Mouse (Mus musculus) forebrain, embryonic 16.5 days (tissue): ENCODE results near the gene Srrm4. TPM values are rescaled to one million over a fixed set of nuclear protein-coding genes. Genes with fewer than 3 reads are reported as not detected.

Experiments
- ATAC-seq: fragments of 200-750 bp; cut with Nextera tagmentation; 2 replicates; pipeline ENCODE4 v1.8.0; 2017; ENCODE audit warnings: mild to moderate bottlenecking, moderate library complexity
- H3K27ac ChIP-seq: fragments of 300-500 bp; sonication (generic); 2 replicates; pipeline ENCODE4 v1.5.1; 2014; ENCODE audit warnings: low read length, control low read depth
- H3K27me3 ChIP-seq: fragments of 300-500 bp; sonication (generic); replicated peaks from 2 replicates; pipeline ENCODE4 v1.6.1; 2014; ENCODE audit warnings: low read length; ENCODE audit not compliant: control insufficient read depth, insufficient read depth
- H3K36me3 ChIP-seq: fragments of 300-500 bp; sonication (generic); 2 replicates; pipeline ENCODE4 v1.6.1; 2014; ENCODE audit not compliant: control insufficient read depth, insufficient read depth
- H3K4me1 ChIP-seq: fragments of 300-500 bp; sonication (generic); replicated peaks from 2 replicates; pipeline ENCODE4 v1.6.1; 2014; ENCODE audit warnings: low read length; ENCODE audit not compliant: control insufficient read depth, insufficient read depth
- H3K4me2 ChIP-seq: fragments of 300-500 bp; sonication (generic); 2 replicates; pipeline ENCODE4 v1.6.1; 2014; ENCODE audit warnings: mild to moderate bottlenecking, low read length, control low read depth
- H3K4me3 ChIP-seq: fragments of 300-500 bp; sonication (generic); replicated peaks from 2 replicates; pipeline ENCODE4 v1.5.1; 2014; ENCODE audit warnings: mild to moderate bottlenecking, low read length, control low read depth
- H3K9ac ChIP-seq: fragments of 300-500 bp; sonication (generic); replicated peaks from 2 replicates; pipeline ENCODE4 v1.6.1; 2014; ENCODE audit warnings: low read depth, low read length, control low read depth
- H3K9me3 ChIP-seq: fragments of 300-500 bp; sonication (generic); 2 replicates; pipeline ENCODE4 v1.6.1; 2016; ENCODE audit warnings: low read length; ENCODE audit not compliant: control insufficient read depth
- WGBS: fragments of 180-500 bp; shearing (Covaris S2); extraction: QIAGEN DNeasy Blood & Tissue Kit; methylation state at CpG from one replicate; pipeline ENCODE4 v1.1.7; 2014; 5-methylcytosine and 5-hydroxymethylcytosine counted together
- polyA plus RNA-seq: library from polyadenylated mRNA; unstranded; fragments of >200 nt; fragmentation: Nextera tagmentation; extraction: Ambion mirVana; gene quantifications from 2 replicates; pipeline ENCODE4 v1.2.1, GENCODE M21; 2015

Srrm4 gene
- polyA plus RNA-seq, result 32.4 and 33.9 TPM in 2 replicates

GRCm38 (mm10) chr5:116591346-116592048 is at the start of gene Srrm4:
Gene Srrm4, minus strand, starts transcription at chr5:116591817.
- Histone ChIP-seq H3K27ac (peak within 1 kb of the TSS; percentile 98), H3K36me3 (no peaks in the 10 kb centered on the region), H3K27me3 (no peaks in the 10 kb centered on the region), H3K4me1 (peaks cover 36% of the 10 kb centered on the region), H3K9ac (peak within 1 kb of the TSS; percentile 90), H3K4me2 (peak within 1 kb of the TSS; percentile 67), H3K4me3 (peak within 1 kb of the TSS; percentile 81), H3K9me3 (no peaks in the 10 kb centered on the region)
- under 1% methylated on average over 53 of the region's 53 CpGs for WGBS
- ATAC-seq, result peak; percentile 92

DNA sequence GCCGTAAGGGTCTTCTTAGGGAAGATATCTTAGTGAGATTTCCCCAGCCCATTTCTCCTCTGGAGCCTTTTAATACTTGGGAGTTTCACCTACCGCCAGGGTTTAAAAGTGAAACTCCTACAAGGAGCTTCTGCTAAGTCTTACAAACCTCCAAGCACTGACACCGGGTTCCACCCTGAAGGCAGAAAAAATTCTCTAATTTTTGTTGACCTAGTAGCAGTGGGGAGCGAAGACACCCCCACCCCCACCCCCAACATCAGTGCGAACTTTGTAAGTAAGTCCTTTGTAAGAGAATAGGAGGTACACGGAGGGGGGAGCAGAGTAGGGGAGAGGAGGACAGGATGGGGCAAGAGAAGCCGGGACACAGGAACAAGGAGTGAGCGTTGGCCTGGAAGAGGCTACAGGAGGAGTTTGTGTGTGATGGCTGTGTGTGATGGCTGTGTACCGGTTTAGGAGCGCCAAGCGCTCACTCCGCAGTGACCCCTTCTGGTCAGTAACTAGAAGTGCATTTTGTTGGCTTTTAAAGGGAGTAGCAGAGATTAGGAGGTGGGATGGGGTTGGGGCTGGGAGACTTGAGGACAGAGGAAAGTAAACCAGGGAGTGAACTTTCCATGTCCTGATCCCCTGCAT is 1.3 kb upstream of the Srrm4 start:
- H3K4me1 ChIP-seq, result peaks cover 23% of the 10 kb centered on the region
- ATAC-seq, result peak; percentile 56
- H3K9ac ChIP-seq, result peak overlapping the region; percentile 90
- H3K4me2 ChIP-seq, result peak overlapping the region; percentile 67
- no peaks in the 10 kb centered on the region for H3K9me3 ChIP-seq
- under 1% methylated on average over 12 of the region's 12 CpGs for WGBS
- H3K4me3 ChIP-seq, result peak overlapping the region; percentile 81
- H3K36me3 ChIP-seq, result no peaks in the 10 kb centered on the region
- H3K27me3 ChIP-seq, result no peaks in the 10 kb centered on the region
- peak overlapping the region; percentile 98 for H3K27ac ChIP-seq

- no peaks in the 10 kb centered on the region for H3K27me3 ChIP-seq
- peak overlapping the region; percentile 90 for H3K9ac ChIP-seq
- peaks cover 29% of the 10 kb centered on the region for H3K4me1 ChIP-seq
- no peaks in the 10 kb centered on the region for H3K36me3 ChIP-seq
- peak; percentile 64 for ATAC-seq
- no peaks in the 10 kb centered on the region for H3K9me3 ChIP-seq
- H3K4me3 ChIP-seq, result peak overlapping the region; percentile 81
- peak overlapping the region; percentile 67 for H3K4me2 ChIP-seq
- under 1% methylated on average over 32 of the region's 32 CpGs for WGBS
- H3K27ac ChIP-seq, result peak overlapping the region; percentile 98
Measured at GRCm38 (mm10) chr5:116592049-116592800, 608 bp upstream of the Srrm4 start.

- peak overlapping the region; percentile 98 for H3K27ac ChIP-seq
- no peaks in the 10 kb centered on the region for H3K27me3 ChIP-seq
- H3K9ac ChIP-seq, result peak overlapping the region; percentile 90
- peak overlapping the region; percentile 81 for H3K4me3 ChIP-seq
- no peaks in the 10 kb centered on the region for H3K9me3 ChIP-seq
- ATAC-seq, result no peak
- WGBS, result under 1% methylated on average over 10 of the region's 10 CpGs
- peak overlapping the region; percentile 67 for H3K4me2 ChIP-seq
- H3K4me1 ChIP-seq, result peaks cover 41% of the 10 kb centered on the region
- H3K36me3 ChIP-seq, result no peaks in the 10 kb centered on the region
Measured at GRCm38 (mm10) chr5:116590698-116591097, 919 bp downstream of the Srrm4 start.

- Histone ChIP-seq H3K4me2 (peak overlapping the region; percentile 67), H3K4me3 (peak overlapping the region; percentile 81), H3K9me3 (no peaks in the 10 kb centered on the region), H3K36me3 (no peaks in the 10 kb centered on the region), H3K9ac (peak overlapping the region; percentile 90), H3K27me3 (no peaks in the 10 kb centered on the region), H3K27ac (no peak overlapping the region), H3K4me1 (peaks cover 49% of the 10 kb centered on the region)
- WGBS, result 39% methylated on average over 8 of the region's 8 CpGs
- no peak for ATAC-seq
Measured at GRCm38 (mm10) chr5:116589631-116590030, 2.0 kb downstream of the Srrm4 start.

DNA sequence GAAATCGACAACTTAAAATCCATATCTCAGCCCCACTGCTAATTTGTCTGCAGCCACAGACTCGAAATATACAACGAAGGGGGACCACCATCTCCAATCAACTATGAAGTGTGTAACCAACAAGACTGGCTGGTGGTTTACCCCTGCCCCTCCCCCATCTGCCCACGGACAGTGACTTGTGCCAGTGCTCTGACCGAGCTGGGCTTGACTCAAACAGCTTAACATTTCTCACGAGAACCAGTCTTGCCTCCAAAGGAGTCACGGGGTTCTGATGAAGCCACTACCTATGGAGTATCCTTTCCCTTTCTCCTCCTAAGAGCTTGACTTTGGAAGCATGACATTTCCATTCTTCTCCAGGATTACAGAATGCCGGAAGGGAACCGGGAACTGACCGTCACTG is 2.8 kb downstream of the Srrm4 start:
- H3K9me3 ChIP-seq, result no peaks in the 10 kb centered on the region
- peaks cover 55% of the 10 kb centered on the region for H3K4me1 ChIP-seq
- H3K4me2 ChIP-seq, result peak overlapping the region; percentile 67
- no peaks in the 10 kb centered on the region for H3K27me3 ChIP-seq
- WGBS, result 41% methylated on average over 10 of the region's 10 CpGs
- no peaks in the 10 kb centered on the region for H3K36me3 ChIP-seq
- H3K9ac ChIP-seq, result peak overlapping the region; percentile 90
- H3K4me3 ChIP-seq, result peak overlapping the region; percentile 81
- H3K27ac ChIP-seq, result peak overlapping the region; percentile 17
- no peak for ATAC-seq

- Histone ChIP-seq H3K4me2 (no peak overlapping the region), H3K4me1 (peaks cover 12% of the 10 kb centered on the region), H3K27me3 (no peaks in the 10 kb centered on the region), H3K27ac (peak overlapping the region; percentile 49; the same call in 1 of the 2 replicates), H3K36me3 (peaks cover 11% of the 10 kb centered on the region), H3K4me3 (no peak overlapping the region), H3K9ac (no peak overlapping the region), H3K9me3 (peaks cover 4% of the 10 kb centered on the region; the same call in 1 of the 2 replicates)
- 0 out of 2 replicates have a peak, but pooled peaks have one; percentile 33 for ATAC-seq
- WGBS, result 64% methylated on average over 8 of the region's 8 CpGs
Measured at GRCm38 (mm10) chr5:116579533-116579932, 12.1 kb downstream of the Srrm4 start.

DNA sequence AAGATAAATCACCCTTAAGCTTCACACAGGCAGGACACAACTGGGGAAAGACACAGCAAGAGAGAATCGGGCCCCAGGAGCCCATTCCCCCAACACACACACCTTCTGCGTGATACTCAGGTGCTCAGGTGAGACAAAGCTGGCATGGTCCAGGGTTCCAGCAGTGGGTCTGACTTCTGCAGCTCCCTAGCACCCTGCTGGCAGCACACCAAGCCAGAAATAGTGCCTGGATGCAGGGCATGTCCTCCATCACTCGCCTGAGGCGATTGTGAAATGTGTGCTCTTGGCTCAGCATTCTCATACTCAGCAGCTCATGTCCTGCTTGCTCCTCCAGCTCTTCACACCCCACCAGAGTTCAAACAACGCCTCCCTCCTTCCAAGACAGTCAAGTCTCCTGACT is 14.5 kb downstream of the Srrm4 start:
- WGBS, result 87% methylated on average over 5 of the region's 5 CpGs
- H3K4me2 ChIP-seq, result no peak overlapping the region
- no peak overlapping the region for H3K9ac ChIP-seq

DNA sequence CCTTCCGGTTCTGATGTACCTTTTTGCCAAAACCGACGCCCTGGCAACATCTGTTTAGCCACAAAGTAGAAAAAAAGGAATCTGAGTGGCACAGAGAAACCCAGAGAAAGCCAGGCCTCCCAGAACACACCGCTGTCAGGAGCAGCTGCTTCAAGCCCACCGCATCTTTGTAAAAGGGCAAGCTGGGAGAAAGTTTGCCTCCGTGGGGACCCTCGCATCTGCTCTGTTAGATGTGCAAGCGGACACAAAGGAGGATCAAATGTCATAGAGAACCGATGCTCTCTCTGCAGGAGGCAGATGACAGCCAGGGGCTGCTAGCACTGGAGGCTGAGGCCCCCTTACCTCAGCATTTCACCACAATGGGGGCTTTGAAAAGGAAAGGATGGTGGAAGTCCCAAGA is 18.3 kb downstream of the Srrm4 start:
- Histone ChIP-seq H3K9ac (0 out of 2 replicates have a peak overlapping the region, but pooled peaks have one; percentile 7), H3K27me3 (no peaks in the 10 kb centered on the region), H3K4me3 (no peak overlapping the region), H3K27ac (no peak overlapping the region), H3K4me2 (no peak overlapping the region), H3K9me3 (peaks cover 4% of the 10 kb centered on the region; the same call in 1 of the 2 replicates), H3K36me3 (peaks cover 10% of the 10 kb centered on the region), H3K4me1 (peaks cover 55% of the 10 kb centered on the region)
- ATAC-seq, result no peak
- 19% methylated on average over 9 of the region's 9 CpGs for WGBS

More for the DNA sequence above, 14.5 kb downstream of the Srrm4 start:
- Histone ChIP-seq H3K4me1 (peaks cover 30% of the 10 kb centered on the region), H3K27ac (no peak overlapping the region), H3K9me3 (peaks cover 4% of the 10 kb centered on the region; the same call in 1 of the 2 replicates), H3K4me3 (no peak overlapping the region), H3K27me3 (no peaks in the 10 kb centered on the region), H3K36me3 (peaks cover 11% of the 10 kb centered on the region)
- ATAC-seq, result no peak
